Mouse (Mus musculus) liver (tissue): ENCODE measurements around the gene Apaf1.

Experiments
- DNase-seq: peaks from one replicate; pipeline ENCODE4 v3.0.0-alpha.2; 2020; ENCODE audit warnings: mixed read lengths

Apaf1 gene

DNA sequence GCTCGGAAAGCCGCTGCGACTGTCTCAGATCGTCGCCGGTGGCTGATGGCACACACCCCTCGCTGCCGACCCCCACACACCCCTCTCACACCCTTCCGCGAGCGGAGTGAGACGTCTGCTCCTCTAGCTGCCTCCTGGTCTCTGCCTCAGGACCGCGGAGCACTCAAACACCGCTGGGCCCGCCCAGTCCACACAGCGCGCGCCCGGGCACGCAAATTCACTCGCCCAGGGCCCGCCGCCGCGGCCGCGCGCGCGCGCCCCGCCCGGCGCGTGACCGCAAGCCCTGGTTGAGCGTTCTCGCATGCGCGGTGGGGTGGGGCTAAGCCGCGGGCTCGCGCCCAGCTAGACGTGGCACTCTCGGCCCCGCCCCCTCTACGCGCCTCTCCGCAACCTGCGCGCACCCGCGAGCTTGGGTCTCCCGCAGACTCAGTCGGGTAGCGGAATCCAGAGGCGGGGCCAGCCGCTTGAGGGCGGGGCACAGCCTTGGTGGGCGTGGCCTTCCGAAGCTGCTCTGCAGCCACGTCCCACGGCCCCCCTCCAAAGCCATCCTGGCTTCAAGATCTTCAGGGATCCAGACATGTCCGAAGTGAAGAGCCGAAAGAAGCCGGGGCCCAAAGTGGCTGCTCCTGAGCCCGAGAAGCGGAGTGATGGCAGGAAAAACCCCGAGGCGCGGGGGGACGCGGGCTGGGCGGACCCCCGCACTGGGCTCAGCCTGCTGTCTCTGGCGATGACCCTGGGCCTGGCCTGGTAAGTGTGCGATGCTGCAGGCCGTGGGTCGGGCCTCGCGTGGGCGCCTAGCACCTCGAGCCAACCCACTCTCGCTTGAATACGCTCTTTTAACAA lies at the start of gene Apaf1, which contains the start of gene Ikbip:
TSS of gene Apaf1 (minus strand) at position 221 of the 843 bp plus-strand sequence.
TSS of gene Ikbip (plus strand) at position 391 of the 843 bp plus-strand sequence.
- peak; percentile 100 for DNase-seq

DNA sequence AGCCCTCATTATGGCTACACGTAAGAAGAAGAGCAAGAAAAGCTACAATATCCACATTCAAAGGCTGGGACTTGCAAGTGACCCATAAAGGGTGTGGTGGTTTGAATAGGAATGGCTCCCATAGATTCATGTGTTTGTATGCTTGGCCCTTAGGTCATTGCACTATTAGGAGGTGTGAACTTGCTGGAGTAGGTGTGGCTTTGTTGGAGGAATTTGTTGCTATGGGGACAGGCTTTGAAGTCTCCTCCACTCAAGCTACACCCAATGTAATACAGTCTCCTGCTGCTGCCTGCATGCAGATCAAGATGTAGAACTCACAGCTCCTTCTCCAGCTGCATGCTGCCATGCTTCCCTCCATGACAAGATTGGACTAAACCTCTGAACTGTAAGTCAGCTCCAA lies 49.0 kb upstream of the Apaf1 start:
- no peak for DNase-seq

DNA sequence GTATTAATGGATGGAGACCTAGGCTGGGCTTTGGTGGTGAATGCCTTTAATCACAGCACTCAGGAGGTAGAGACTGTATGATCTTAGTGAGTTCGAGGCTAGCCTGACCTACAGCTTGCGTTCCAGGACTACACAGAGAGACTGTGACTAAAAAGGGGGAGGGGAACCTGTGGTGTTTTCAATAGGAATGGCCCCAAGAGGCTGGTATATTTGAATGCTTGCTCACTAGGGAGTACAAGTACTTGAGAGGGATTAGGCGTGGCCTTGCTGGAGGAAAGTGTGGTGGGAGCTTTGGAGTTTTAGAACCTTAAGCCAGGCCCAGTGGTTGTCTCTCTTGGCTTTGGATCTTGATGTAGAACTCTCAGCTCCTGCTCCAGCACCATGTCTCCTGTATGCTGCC lies 48.2 kb upstream of the Apaf1 start:
- no peak for DNase-seq

DNA sequence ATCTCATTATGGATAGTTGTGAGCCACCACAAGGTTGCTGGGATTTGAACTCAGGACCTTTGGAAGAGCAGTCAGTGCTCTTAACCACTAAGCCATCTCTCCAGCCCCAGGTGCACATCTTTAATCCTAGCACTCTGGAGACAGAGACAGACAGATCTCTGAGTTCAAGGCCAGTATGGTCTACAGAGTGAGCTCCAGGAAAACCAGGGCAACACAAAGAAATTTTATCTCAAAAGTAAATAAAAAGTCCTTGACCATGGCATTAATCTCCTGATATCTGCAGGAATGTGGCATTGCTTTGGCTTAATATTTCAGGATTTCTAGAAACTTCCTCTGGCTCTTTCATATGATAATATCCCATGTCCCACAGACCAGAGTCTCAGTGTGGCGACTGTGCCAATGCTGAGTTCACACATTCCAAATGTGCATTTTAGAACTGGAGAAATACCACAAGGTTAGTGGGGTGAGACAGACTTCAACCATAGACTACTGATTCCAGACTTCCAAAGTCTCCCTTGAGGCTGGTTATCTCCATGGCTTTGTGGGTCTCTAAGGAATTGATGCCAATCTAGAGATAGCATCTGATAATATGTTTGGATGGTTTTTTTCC lies 46.1 kb upstream of the Apaf1 start:
- DNase-seq: no peak

DNA sequence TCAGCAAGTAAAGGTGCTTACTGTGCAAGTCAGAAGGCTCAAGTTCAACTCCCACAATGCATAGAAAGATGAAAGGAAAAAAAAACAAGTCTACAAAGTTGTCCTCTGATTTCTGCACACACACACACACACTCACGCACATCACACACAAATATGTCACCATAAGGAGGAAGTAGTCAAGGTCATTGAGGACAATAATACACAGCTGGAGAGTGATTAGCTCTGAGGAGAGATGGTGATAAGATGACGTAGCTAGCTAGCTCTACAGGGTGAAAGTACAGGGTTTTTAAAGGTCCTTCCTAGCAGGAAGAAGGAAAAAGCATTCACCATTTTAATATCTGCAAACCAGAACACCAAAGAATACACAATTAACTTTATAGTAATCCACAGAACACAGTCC lies 44.8 kb upstream of the Apaf1 start:
- no peak for DNase-seq

DNA sequence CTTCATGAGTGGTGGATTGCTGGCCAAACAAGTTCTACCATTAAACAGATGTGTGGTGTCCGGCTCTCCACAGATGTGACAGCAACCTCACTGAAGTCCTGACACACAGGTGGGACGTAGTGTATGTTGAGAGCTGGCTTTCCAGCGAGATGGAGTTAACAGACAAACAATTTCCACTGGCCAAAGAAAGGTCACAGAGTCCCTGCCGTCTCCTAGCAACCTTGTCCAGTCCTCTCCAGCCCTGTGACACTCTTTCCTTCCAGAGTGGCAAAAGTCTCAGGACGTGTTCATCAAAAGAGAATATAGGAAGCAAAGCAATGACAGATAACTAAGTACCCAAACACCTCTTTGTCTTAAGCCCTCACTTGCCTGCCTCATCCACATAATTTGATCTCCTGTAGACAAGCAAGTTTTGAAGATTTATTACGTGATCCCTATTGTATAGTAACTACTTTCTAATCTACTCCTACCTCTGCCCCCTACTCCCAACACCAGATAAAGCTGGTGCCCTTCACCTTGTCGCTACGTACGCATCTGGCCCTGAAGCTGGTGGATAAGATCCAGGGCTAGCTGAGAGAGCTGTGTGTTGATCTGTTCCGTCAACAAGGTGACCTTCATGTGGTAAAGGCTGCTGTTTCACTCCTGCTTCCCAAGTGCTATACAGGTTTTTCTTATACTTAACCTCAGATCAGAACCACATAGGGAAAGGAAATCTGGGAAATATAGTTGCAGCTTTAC lies 44.2 kb upstream of the Apaf1 start:
- DNase-seq: no peak

DNA sequence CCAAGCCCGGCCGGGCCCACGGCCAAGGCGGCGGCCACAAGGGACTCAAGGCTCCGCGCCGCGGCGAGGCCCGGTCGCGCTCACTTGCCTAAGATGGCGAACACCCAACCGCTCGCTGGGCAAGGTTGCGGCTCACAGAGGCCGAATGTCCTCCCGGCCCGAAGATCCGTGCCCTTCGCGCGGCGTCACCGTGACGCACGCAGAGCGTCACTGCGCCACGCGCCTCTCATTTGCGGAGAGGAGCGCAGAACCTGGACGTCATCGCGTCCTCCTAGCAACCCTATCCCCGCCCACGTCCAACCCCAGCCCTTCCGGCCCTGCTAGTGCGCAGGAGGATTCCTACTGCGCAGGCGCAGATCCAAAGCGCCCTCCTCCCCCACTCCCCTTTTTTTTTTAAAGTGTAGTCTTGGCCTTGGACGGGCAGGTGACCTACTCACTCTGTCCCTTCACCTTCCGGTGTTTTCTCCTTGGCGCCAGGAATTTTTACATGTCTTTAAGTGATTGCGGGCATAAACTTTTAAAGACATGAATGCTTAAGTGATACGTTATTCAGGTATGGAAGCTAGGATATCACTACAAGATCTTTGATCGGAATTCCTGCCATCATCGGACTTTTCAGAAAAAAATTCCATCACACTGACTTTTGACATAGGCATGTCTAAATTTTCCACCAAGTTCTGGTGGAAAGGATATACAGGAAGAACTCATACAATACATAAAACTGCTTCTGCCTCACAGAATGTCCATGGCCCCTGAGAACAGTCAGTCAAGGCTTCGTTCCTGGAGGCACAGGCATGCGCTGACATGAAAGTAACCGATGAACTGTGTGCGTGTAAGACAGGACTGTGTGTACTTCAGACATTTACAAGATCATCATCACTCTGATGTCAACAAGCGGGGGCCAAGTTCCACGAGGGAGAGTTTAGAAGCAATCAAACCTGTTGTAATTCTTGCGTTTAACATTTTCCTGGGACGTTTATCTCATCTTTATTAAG lies 41.6 kb upstream of the Apaf1 start, which contains the start of gene Slc25a3:
TSS of gene Slc25a3 (minus strand) at position 232 of the 995 bp plus-strand sequence.
- peak; percentile 98 for DNase-seq

DNA sequence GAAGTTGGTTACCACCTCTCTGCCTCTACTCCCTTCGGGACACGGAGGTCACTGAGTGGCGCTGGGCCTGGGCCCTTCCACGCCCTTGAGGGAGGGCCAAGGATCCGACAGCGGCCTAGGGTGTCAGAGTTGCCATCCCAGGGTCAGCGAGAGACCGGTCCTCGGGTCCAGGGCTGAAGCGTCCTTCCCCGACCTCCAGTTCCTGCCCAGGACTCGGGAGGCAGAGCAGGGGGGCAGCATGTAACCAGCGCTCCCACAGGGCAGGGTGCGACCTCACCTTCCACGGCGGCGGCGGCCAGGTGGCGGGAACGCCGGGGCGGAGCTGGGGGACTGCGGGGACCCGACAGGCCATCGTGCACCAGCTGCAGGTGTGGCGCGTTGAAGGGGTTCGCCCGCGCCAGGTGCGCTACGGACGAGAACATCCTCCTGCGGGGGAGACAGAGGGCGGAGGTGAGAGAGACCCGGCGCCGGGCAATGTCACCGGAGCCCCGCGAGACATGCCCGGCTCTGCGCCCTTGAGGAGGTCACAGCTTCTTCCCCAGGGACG lies 40.8 kb upstream of the Apaf1 start:
- DNase-seq: peak; percentile 72

DNA sequence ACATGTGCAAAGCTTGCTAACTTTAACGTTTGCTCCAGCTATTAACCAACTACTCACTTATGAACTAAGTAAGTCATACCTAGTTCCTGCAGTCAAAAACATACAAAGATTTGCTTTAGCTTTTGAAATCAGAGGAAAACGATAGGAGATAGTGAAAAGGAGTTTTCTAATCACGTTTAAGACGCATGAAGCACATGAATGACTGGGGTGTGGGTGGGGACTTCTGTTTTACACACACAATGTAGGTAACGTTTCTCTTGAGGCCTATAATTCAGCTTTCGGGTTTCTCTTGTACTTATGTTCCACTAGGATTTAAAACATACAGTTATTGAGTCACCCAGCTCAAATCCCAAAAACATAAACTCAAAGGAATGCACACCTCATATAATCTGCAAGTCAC lies 40.1 kb upstream of the Apaf1 start:
- DNase-seq: no peak

DNA sequence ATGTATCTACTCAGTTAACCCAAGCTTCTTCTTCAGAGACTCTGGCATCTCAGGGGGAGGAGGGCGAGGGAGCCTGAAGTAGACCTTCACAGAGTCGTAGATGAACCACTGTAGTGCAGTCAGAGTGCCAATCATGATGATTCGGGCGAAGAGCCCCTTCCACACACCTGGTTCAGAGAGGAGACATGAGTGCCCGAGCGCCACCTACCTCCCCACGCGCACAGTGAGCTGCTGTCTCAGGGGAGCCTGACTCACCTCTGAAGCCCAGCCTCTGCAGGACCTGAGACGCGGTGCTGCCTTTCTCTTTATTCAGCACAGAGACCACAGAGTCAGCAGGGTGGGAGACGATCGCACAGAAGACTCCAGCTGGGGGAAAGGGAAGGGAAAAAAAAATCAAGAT lies 34.4 kb upstream of the Apaf1 start:
- DNase-seq: no peak

DNA sequence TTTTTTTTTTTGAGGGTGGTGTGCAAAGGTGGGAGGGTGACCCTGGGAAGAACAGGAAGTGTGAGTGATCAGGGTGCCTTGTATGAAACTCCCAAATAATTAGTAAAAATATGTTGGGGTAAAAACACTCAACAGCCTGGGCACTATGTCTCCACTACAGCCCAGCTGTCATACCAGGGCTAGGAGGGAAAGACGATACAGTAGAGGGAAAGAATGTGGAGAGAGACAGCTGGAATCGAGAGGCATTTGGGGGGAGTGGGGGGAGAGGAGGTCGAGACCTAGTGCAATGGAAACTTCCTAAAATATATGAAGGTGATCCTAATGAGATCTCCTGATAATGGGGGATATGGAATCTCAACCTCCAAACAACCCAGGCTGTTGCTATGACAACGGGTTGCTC lies 27.3 kb upstream of the Apaf1 start:
- no peak for DNase-seq

DNA sequence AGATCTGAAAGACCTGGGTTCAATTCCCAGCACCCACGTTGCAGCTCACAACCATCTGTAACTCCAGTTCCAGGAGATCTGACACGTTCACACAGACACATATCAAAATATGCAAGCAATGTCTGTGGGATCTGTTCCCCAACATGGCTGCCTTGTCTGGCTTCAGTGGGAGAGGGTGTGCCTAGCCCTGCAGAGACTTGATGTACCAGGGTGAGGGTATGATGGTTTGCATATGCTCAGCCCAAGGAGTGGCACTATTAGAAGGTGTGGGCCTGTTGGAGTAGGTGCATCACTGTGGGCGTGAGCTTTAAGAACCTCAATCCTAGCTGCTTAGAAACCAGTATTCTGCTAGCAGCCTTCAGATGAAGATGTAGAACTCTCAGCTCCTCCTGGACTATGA lies 23.4 kb upstream of the Apaf1 start:
- DNase-seq: no peak

DNA sequence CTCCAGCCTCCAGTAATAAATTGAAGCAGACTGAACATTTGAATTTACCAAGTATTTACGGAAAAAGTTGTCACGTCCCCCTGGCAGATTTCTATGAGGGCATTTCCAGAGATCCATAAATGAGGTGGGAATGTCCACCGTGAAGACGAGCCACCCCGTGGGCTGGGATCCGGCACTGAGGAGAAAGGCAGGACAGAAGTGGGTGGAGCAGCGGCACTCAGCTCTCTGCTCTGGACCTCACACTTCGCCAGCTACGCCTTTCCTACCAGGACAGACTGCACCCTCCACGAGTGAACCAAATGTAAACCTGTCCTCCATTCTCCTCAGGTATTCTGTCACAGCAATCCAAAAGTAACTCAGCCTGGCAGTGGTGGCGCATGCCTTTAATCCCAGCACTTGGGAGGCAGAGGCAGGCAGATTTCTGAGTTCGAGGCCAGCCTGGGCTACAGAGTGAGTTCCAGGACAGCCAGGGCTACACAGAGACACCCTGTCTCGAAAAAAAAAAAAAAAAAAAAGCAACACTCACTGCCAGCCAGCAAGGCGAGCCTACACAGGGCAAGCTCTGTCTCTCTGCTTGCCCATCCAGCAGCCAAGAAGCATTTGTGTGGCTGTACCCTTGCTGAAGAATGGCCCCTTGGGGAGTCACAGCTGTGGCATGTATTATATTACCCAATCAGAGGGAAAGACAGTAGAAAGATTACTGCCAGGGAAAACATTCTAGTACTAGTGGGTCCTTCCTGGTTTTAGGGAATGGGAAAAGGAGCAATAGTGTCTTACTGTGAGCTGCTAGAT lies 20.4 kb upstream of the Apaf1 start:
- no peak for DNase-seq

DNA sequence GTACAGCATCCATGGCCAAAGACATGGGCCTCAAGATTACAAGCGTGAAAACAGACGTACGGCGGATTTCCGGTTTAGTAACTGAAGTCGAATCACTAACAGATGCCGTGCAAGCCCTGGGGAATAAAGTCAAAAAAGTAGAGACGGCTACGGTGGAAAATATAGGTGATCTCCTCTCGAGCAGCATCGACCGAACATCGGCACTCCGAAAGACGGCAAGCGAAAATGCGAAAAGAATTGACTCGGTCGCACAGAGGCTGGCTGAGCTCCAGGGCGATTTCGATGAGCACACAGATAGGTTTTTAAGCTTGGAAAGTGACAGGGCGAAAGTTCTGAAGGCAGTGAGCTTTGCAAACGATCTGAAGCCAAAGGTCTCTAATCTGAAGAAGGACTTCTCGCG lies 19.4 kb upstream of the Apaf1 start:
- DNase-seq: no peak

DNA sequence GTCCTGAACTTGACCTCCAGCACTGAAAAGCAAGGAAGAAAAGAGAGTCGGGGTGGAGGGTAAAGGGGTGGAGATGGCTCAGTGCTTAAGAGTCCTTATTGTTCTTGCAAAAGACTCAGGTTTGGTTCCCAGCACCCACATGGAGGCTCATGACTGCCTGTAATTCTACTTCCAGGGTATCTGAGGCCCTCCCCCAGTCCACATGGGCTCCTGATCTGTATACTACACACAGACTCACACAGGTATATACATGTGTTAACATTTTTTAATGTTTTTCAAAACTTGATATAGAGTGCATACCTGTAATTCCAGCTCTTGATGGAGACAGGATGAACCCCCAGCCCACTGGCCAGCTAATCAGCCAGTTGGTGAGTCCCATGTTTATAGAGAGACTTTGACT lies 17.5 kb upstream of the Apaf1 start:
- no peak for DNase-seq

DNA sequence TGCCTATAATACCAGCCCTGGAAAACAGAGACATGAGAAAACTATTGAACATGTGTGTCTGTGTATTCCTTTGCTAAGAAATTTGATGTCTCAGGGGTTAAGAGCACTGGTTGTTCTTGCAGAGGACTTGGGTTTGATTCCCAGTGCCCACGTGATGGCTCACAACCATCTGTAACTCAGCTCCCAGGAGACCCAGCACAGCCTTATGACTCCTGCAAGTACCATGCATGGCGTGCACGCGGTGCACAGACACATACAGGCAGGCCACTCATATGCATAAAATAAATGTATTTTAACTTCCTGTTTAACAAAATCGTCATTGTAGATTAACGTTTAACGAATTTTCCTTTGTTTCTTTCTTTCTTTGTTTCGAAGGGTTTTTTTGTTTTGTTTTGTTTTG lies 15.5 kb upstream of the Apaf1 start:
- no peak for DNase-seq

DNA sequence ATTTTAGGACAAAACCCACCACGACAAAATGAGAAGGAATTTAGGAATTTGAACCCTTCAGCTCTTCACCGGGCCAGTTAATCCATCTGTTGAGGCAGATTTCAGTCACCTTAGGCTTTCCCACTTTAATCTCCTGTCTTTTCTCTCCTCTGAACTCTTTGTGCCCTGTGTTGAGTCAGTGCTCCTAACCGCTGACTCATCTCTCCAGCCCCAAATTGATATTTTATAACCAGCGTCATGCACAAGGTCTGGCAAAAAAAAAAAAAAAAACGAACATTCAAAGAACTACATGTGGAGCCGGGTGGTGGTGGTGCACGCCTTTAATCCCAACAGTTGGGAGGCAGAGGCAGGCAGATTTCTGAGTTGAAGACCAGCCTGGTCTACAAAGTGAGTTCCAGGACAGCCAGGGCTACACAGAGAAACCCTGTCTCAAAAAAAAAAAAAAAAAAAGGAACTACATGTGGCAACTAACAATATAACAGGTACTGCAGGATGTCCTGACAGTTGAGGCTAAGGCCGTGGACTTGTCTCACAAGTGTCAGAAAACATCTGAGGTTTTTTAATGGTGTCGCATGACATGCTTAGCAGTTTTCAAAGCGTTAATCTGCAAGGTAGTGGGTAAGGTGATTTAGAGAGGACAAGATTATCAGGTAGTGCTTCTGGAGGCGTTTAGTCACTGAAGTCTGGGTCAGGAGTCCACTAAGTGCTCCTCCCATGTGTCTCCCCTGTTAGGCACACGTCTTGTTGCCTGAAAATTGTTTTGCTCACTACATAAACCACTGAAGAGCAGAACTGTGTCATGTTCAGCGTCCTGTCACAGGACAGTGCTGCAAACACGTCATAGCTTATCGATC lies 11.9 kb upstream of the Apaf1 start:
- no peak for DNase-seq

DNA sequence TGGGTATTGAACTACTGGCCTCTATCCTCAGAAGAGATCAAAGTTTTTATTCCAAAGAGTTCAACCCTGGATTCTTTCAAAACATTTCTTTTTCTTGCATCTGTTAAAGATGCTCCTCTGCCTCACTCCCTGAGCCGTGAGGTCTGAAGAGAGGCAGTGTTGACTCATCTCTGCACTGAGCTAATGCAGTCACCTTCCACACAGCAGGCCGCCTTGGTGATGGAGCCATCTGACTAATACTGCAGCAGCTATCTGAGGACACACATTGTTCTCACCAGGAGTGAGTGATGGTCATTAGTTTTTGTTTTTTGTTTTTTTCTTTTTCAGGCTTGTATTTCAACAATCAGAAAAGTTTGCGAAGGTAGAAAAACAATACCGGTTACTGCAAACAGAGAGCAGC lies 10.2 kb upstream of the Apaf1 start:
- no peak for DNase-seq

DNA sequence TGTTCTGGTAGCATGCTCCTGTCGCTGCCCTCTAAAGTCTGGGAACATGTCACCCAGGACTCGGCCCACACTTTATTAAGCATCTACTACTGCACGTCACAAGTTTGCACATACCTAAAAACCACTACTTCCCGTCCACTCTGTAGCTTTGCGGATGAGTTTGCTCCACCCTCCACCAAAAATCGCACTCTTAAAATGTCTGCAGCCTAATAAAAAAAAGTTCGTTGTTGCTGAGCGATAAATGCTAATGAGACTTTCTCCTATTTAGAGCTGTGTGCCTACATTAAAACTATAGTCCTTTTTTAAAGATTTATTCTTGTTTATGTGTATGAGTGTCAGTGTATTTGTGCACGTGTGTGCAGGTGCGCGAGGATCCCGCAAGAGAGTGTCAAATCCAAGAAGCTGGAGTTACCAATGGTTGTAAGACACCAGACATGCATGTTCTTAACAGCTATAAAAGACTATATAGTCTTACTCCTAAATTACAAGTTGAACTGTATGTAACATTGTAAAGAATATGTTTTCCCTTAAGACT lies 890 bp upstream of the Apaf1 start:
- no peak for DNase-seq

DNA sequence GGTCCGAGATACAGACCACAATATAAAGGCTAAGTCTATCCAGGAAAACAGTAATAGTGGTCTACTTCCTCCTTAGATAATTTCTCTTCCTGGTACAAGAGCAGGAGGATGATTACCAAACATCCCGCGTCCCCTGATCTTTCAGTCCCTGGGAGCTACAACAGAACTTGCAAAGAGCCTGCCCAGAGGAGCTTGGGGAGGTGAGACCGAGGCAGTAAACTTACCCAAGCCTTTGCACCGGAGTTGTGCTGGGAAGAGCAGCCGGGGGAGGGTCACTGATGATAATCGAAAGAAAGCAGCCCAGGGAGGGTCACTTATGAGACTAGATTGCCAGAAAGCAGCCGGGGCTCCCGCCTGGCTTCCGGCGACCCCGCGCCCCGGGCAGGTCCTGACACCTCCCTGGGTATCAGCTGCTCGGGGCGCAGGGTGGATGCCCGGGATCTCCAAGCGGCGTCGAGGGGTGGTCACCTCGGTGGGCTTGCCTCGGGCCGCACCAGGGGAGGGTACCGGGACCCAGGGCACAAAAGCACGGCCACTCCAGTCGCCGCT lies 537 bp downstream of the Apaf1 start:
- DNase-seq: peak; percentile 58
